Mouse (Mus musculus): ENCODE results near the gene Rhoc.
A peak's percentile ranks its signal among the peaks of the same experiment; 100 is the strongest.
"Not testable (repeated sequence)": the region's sequence is repeated elsewhere in the genome, so short reads cannot be mapped to it uniquely, and the experiment has no call there.

Gene Rhoc

GRCm38 (mm10) chr3:104785284-104785683, 2.9 kb upstream of the Rhoc start:
- DNase-seq (ENCODE audit: low read depth, low spot score) = no peak

- peak; percentile 84 for DNase-seq (ENCODE audit: low read depth, low spot score)
Measured at GRCm38 (mm10) chr3:104788561-104789311, 561 bp downstream of the Rhoc start.

GRCm38 (mm10) chr3:104789312-104789605, 1.1 kb downstream of the Rhoc start:
- no peak for DNase-seq (ENCODE audit: low read depth, low spot score)

- DNase-seq (ENCODE audit: low read depth, low spot score) = no peak
Measured at GRCm38 (mm10) chr3:104789822-104790221, 1.6 kb downstream of the Rhoc start.

- DNase-seq (ENCODE audit: low read depth, low spot score) = peak; percentile 54
Measured at GRCm38 (mm10) chr3:104790401-104790937, 2.3 kb downstream of the Rhoc start.

GRCm38 (mm10) chr3:104791017-104791416, 2.8 kb downstream of the Rhoc start:
- DNase-seq (ENCODE audit: low read depth, low spot score) = no peak

GRCm38 (mm10) chr3:104791671-104792070, 3.5 kb downstream of the Rhoc start:
- no peak for DNase-seq (ENCODE audit: low read depth, low spot score)

GRCm38 (mm10) chr3:104792360-104793270, 4.4 kb downstream of the Rhoc start:
- no peak for DNase-seq (ENCODE audit: low read depth, low spot score)

GRCm38 (mm10) chr3:104793871-104794828, 6.0 kb downstream of the Rhoc start:
- DNase-seq (ENCODE audit: low read depth, low spot score) = peak; percentile 95

- DNase-seq (ENCODE audit: low read depth, low spot score) = no peak
Measured at GRCm38 (mm10) chr3:104794953-104795470, 6.8 kb downstream of the Rhoc start.

GRCm38 (mm10) chr3:104795661-104796340, 7.6 kb downstream of the Rhoc start:
- no peak for DNase-seq (ENCODE audit: low read depth, low spot score)

- no peak for DNase-seq (ENCODE audit: low read depth, low spot score)
Measured at GRCm38 (mm10) chr3:104796430-104797082, 8.4 kb downstream of the Rhoc start.

- DNase-seq (ENCODE audit: low read depth, low spot score) = no peak
Measured at GRCm38 (mm10) chr3:104800681-104801080, 12.5 kb downstream of the Rhoc start.

GRCm38 (mm10) chr3:104801481-104801880, 13.3 kb downstream of the Rhoc start:
- DNase-seq (ENCODE audit: low read depth, low spot score) = no peak

GRCm38 (mm10) chr3:104804312-104804711, 16.1 kb downstream of the Rhoc start:
- DNase-seq (ENCODE audit: low read depth, low spot score) = no peak

GRCm38 (mm10) chr3:104805539-104805938, 17.4 kb downstream of the Rhoc start:
- no peak for DNase-seq (ENCODE audit: low read depth, low spot score)

- DNase-seq (ENCODE audit: low read depth, low spot score) = no peak
Measured at GRCm38 (mm10) chr3:104811752-104812151, 23.6 kb downstream of the Rhoc start.

GRCm38 (mm10) chr3:104812254-104812653, 24.1 kb downstream of the Rhoc start:
- DNase-seq (ENCODE audit: low read depth, low spot score) = no peak

- DNase-seq (ENCODE audit: low read depth, low spot score) = not testable (repeated sequence)
Measured at GRCm38 (mm10) chr3:104813227-104813626, 25.1 kb downstream of the Rhoc start.

- no peak for DNase-seq (ENCODE audit: low read depth, low spot score)
Measured at GRCm38 (mm10) chr3:104814746-104815145, 26.6 kb downstream of the Rhoc start.
